Mouse (Mus musculus) MEL (cell line): ENCODE measurements at regions not wholly inside any gene's neighbourhood (a gene's known extent, or its start where the extent isn't known, plus 50 kb on each side); places are given as distances from the start of the nearest gene placed in this dataset.

Source experiments
- EP300 ChIP-seq, 2 experiments: IDR thresholded peaks; 2 replicates each; pipeline ENCODE4 v1.6.1; 2011; ENCODE audit warnings: improper control_type of control experiment in 2 of 2, low read length in 2 of 2, low read depth in 1 of 2, mild to moderate bottlenecking in 1 of 2
- GABPA ChIP-seq: IDR thresholded peaks from 2 replicates; pipeline ENCODE4 v1.6.1; 2012; ENCODE audit warnings: low read depth, mild to moderate bottlenecking, inconsistent platforms, low read length, improper control_type of control experiment, moderate library complexity
- RCOR1 ChIP-seq: IDR thresholded peaks from 2 replicates; pipeline ENCODE4 v1.6.1; 2012; ENCODE audit warnings: low read depth, mild to moderate bottlenecking, inconsistent platforms, low read length, improper control_type of control experiment
- ZKSCAN1 ChIP-seq: IDR thresholded peaks from 2 replicates; pipeline ENCODE4 v1.6.1; 2012; ENCODE audit warnings: low read depth, mild to moderate bottlenecking, inconsistent platforms, low read length, improper control_type of control experiment, moderate library complexity

DNA sequence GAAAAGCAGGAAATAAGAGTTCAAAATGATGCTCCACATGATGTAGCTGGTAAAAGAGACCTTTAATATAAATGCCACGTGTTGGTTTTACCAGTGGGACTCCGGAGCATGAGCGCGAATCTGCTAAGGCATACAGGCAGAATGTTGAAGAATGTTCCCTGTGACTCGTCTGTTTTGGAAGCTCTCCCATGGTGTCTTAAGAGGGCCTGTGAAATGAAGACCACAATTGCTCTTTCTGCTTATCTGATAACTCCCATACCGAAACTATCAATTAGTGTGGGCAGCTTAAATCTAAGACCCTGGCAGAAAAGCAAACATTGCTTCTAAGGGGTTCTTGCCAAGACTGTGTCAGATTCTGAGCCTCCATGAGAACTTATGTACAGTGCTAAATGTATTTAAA is 804.9 kb upstream of the Arrdc4 start:
- TF ChIP-seq ZKSCAN1 (no peak), EP300 (IDR thresholded peaks at IDR 0.05; ENCODE audit: low read depth in 1 of 2, low read length in 2 of 2) (no peak), GABPA (no peak), RCOR1 (no peak)
